Mouse (Mus musculus): ENCODE measurements at regions not wholly inside any gene's neighbourhood (a gene's known extent, or its start where the extent isn't known, plus 50 kb on each side); places are given as distances from the start of the nearest gene placed in this dataset.

DNA sequence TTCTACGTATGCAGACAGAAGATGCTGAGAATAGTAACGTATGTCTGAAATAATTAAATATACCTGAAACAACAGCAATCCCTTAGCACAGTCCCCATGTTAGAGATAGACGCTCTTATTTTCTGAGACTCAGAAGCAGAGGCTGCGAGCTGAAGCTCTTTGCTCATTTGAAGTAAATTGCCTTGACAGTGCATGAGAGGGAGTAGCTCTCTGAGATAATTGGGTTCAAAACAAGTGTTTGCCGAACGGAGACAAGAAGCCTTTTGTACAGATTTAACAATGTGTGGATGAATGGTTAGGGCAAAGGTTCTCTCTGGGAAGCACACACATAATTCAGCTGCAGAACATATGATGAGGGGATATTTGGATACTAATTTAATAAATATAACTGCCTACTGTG, 289.1 kb upstream of the Nbea start:
- Histone ChIP-seq H3K9ac (ENCODE audit: insufficient read depth, low read depth, low read length, poor library complexity, severe bottlenecking) (no peak overlapping the region), H3K4me3 (ENCODE audit: insufficient read depth in 1 of 2, low read depth in 1 of 2, low read length in 2 of 2, poor library complexity in 1 of 2, severe bottlenecking in 1 of 2) (no peak overlapping the region), H3K9me3 (ENCODE audit: control insufficient read depth, insufficient read depth, low read depth, low read length) (no peaks in the 10 kb centered on the region), H3K4me1 (ENCODE audit: control insufficient read depth in 2 of 2, insufficient read depth in 2 of 2, low read length in 2 of 2, poor library complexity in 1 of 2) (no peaks in the 10 kb centered on the region), H3K36me3 (ENCODE audit: control insufficient read depth, insufficient read depth, low read length, poor library complexity, severe bottlenecking) (no peaks in the 10 kb centered on the region), H3K27ac (ENCODE audit: insufficient read depth, low read depth, low read length, poor library complexity, severe bottlenecking) (no peak overlapping the region)
- TF ChIP-seq CHD2 (IDR thresholded peaks at IDR 0.05; ENCODE audit: low read depth, low read length) = no peak
- in situ Hi-C loops (cut with MboI; ENCODE audit: low sequenced_read_pairs in 2 of 2, unreplicated experiment in 2 of 2) = no loop called here
- DNase-seq (ENCODE audit: low read depth, low spot score) = no peak

DNA sequence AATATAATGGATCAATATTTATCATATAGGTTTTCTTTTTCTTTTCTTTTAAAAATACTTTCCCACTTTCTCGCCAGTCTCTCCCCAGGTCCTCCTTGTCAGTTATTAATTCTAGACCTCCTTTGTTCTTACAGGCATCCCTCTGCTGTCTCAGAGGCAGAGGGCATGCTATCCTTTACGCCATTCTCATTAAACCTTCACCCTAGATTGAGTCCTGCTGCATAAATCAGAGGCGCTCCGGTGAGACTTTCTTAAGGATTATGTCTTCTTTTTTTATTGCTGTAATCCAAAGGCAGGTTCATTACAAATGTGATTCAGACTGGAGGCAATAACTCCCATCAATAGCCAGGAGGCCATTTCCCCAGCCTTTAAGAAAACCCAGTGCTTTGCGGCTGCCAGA, 288.3 kb upstream of the Nbea start:
- no peaks in the 10 kb centered on the region for H3K36me3 ChIP-seq (ENCODE audit: control insufficient read depth, insufficient read depth, low read length, poor library complexity, severe bottlenecking)
- TF ChIP-seq HCFC1 (IDR thresholded peaks at IDR 0.05; ENCODE audit: borderline replicate concordance, insufficient read depth, low read length) (no peak), MAFK (IDR thresholded peaks at IDR 0.05; ENCODE audit: insufficient read depth, low read depth, low read length) (no peak), ZC3H11A (IDR thresholded peaks at IDR 0.05; ENCODE audit: borderline replicate concordance, low read depth, low read length) (no peak), CHD2 (IDR thresholded peaks at IDR 0.05; ENCODE audit: low read depth, low read length) (no peak), ZNF384 (IDR thresholded peaks at IDR 0.05; ENCODE audit: low read depth, low read length) (no peak)
- no peak overlapping the region for H3K9ac ChIP-seq (ENCODE audit: insufficient read depth, low read depth, low read length, poor library complexity, severe bottlenecking)
- in situ Hi-C loops (cut with MboI; ENCODE audit: low sequenced_read_pairs in 2 of 2, unreplicated experiment in 2 of 2) = no loop called here
- DNase-seq (ENCODE audit: low read depth, low spot score) = no peak
- H3K4me1 ChIP-seq (ENCODE audit: control insufficient read depth in 2 of 2, insufficient read depth in 2 of 2, low read length in 2 of 2, poor library complexity in 1 of 2) = no peaks in the 10 kb centered on the region
- H3K9me3 ChIP-seq (ENCODE audit: control insufficient read depth, insufficient read depth, low read depth, low read length) = no peaks in the 10 kb centered on the region
- no peak overlapping the region for H3K27ac ChIP-seq (ENCODE audit: insufficient read depth, low read depth, low read length, poor library complexity, severe bottlenecking)
- H3K4me3 ChIP-seq (ENCODE audit: insufficient read depth in 1 of 2, low read depth in 1 of 2, low read length in 2 of 2, poor library complexity in 1 of 2, severe bottlenecking in 1 of 2) = no peak overlapping the region

DNA sequence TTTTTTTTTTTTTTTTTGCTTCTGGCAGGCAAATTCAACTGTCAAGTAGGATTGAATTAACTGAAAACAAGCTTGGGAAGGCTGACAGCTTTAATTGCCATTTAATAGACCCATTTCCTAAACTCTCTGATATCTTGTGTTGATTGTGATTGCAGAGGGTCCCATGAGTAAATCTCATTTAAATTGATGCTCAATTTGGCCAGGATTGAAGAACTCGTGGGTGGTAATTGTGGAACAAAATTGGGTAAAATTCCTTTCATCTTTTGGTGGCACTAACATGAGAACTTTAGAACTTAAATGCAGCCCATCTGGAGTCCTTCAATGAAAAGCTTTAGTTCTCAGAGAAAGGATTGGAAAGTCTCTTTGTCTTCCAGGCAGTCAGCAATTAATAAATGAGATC, 287.7 kb upstream of the Nbea start:
- no peak overlapping the region for H3K27ac ChIP-seq (ENCODE audit: insufficient read depth, low read depth, low read length, poor library complexity, severe bottlenecking)
- in situ Hi-C loops (cut with MboI; ENCODE audit: low sequenced_read_pairs in 2 of 2, unreplicated experiment in 2 of 2) = no loop called here
- no peak for TF ChIP-seq HCFC1 (IDR thresholded peaks at IDR 0.05; ENCODE audit: borderline replicate concordance, insufficient read depth, low read length)
- no peak for TF ChIP-seq MAFK (IDR thresholded peaks at IDR 0.05; ENCODE audit: insufficient read depth, low read depth, low read length)
- TF ChIP-seq ZNF384 (IDR thresholded peaks at IDR 0.05; ENCODE audit: low read depth, low read length) = no peak
- TF ChIP-seq CHD2 (IDR thresholded peaks at IDR 0.05; ENCODE audit: low read depth, low read length) = no peak
- no peak for TF ChIP-seq ZC3H11A (IDR thresholded peaks at IDR 0.05; ENCODE audit: borderline replicate concordance, low read depth, low read length)

DNA sequence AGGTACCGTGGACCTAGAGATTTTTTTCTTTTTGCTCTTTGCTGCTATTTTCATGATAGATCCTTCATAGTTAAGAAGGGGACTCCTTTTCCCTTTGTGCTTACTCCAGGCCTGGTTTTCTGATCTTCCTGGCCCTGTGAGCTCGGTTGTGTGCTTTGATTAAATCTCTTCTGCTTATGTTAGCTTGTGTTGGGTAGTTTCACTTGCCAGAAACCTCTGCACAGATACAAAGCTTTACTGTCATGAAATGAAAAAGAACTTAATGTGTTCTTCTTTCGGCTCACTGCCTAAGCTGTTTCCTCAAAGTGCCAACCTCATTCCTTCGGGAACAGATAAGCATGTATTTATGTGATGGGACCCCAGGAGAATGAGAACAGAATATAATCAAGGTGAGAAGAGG, 274.1 kb upstream of the Nbea start:
- Histone ChIP-seq H3K27ac (ENCODE audit: insufficient read depth, low read depth, low read length, poor library complexity, severe bottlenecking) (no peak overlapping the region), H3K36me3 (ENCODE audit: control insufficient read depth, insufficient read depth, low read length, poor library complexity, severe bottlenecking) (no peaks in the 10 kb centered on the region), H3K9ac (ENCODE audit: insufficient read depth, low read depth, low read length, poor library complexity, severe bottlenecking) (no peak overlapping the region), H3K4me3 (ENCODE audit: insufficient read depth in 1 of 2, low read depth in 1 of 2, low read length in 2 of 2, poor library complexity in 1 of 2, severe bottlenecking in 1 of 2) (no peak overlapping the region), H3K4me1 (ENCODE audit: control insufficient read depth in 2 of 2, insufficient read depth in 2 of 2, low read length in 2 of 2, poor library complexity in 1 of 2) (no peaks in the 10 kb centered on the region), H3K9me3 (ENCODE audit: control insufficient read depth, insufficient read depth, low read depth, low read length) (no peaks in the 10 kb centered on the region)
- no peak for DNase-seq (ENCODE audit: low read depth, low spot score)
- in situ Hi-C loops (cut with MboI; ENCODE audit: low sequenced_read_pairs in 2 of 2, unreplicated experiment in 2 of 2) = no loop called here
- TF ChIP-seq HCFC1 (IDR thresholded peaks at IDR 0.05; ENCODE audit: borderline replicate concordance, insufficient read depth, low read length) (no peak), MAFK (IDR thresholded peaks at IDR 0.05; ENCODE audit: insufficient read depth, low read depth, low read length) (no peak), CHD2 (IDR thresholded peaks at IDR 0.05; ENCODE audit: low read depth, low read length) (no peak), ZC3H11A (IDR thresholded peaks at IDR 0.05; ENCODE audit: borderline replicate concordance, low read depth, low read length) (no peak), ZNF384 (IDR thresholded peaks at IDR 0.05; ENCODE audit: low read depth, low read length) (no peak)

More for the DNA sequence above, 287.7 kb upstream of the Nbea start:
- Histone ChIP-seq H3K9me3 (ENCODE audit: control insufficient read depth, insufficient read depth, low read depth, low read length) (no peaks in the 10 kb centered on the region), H3K4me1 (ENCODE audit: control insufficient read depth in 2 of 2, insufficient read depth in 2 of 2, low read length in 2 of 2, poor library complexity in 1 of 2) (no peaks in the 10 kb centered on the region), H3K36me3 (ENCODE audit: control insufficient read depth, insufficient read depth, low read length, poor library complexity, severe bottlenecking) (no peaks in the 10 kb centered on the region), H3K4me3 (ENCODE audit: insufficient read depth in 1 of 2, low read depth in 1 of 2, low read length in 2 of 2, poor library complexity in 1 of 2, severe bottlenecking in 1 of 2) (no peak overlapping the region), H3K9ac (ENCODE audit: insufficient read depth, low read depth, low read length, poor library complexity, severe bottlenecking) (no peak overlapping the region)
- DNase-seq (ENCODE audit: low read depth, low spot score) = no peak

DNA sequence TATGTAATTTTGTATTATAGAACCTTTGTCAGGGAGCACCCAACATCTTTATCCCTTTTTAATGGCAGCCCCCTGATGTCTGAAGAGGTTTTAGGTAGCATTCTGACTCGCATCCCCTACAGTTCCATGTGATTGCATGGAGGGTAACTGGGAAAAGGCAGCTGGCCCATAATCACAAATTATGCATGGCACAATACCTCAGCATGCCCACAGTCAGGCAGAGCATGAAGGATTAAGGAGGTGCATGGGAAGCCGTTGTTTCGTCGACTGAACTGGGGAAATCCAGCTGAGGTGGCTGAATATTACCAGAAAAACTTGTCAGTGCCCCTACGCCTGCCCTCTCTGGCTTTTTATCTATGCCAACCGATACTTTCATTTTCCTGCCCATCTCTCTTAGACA, 272.8 kb upstream of the Nbea start:
- H3K4me1 ChIP-seq (ENCODE audit: control insufficient read depth in 2 of 2, insufficient read depth in 2 of 2, low read length in 2 of 2, poor library complexity in 1 of 2) = no peaks in the 10 kb centered on the region
- no peak for DNase-seq (ENCODE audit: low read depth, low spot score)
- H3K36me3 ChIP-seq (ENCODE audit: control insufficient read depth, insufficient read depth, low read length, poor library complexity, severe bottlenecking) = no peaks in the 10 kb centered on the region
- TF ChIP-seq ZC3H11A (IDR thresholded peaks at IDR 0.05; ENCODE audit: borderline replicate concordance, low read depth, low read length) (no peak), HCFC1 (IDR thresholded peaks at IDR 0.05; ENCODE audit: borderline replicate concordance, insufficient read depth, low read length) (no peak), CHD2 (IDR thresholded peaks at IDR 0.05; ENCODE audit: low read depth, low read length) (no peak), MAFK (IDR thresholded peaks at IDR 0.05; ENCODE audit: insufficient read depth, low read depth, low read length) (no peak), ZNF384 (IDR thresholded peaks at IDR 0.05; ENCODE audit: low read depth, low read length) (no peak)
- no peak overlapping the region for H3K27ac ChIP-seq (ENCODE audit: insufficient read depth, low read depth, low read length, poor library complexity, severe bottlenecking)
- no peaks in the 10 kb centered on the region for H3K9me3 ChIP-seq (ENCODE audit: control insufficient read depth, insufficient read depth, low read depth, low read length)
- H3K4me3 ChIP-seq (ENCODE audit: insufficient read depth in 1 of 2, low read depth in 1 of 2, low read length in 2 of 2, poor library complexity in 1 of 2, severe bottlenecking in 1 of 2) = no peak overlapping the region
- in situ Hi-C loops (cut with MboI; ENCODE audit: low sequenced_read_pairs in 2 of 2, unreplicated experiment in 2 of 2) = no loop called here
- no peak overlapping the region for H3K9ac ChIP-seq (ENCODE audit: insufficient read depth, low read depth, low read length, poor library complexity, severe bottlenecking)

Measured in ES-E14 (cell line).